Mouse (Mus musculus) myocyte (in vitro differentiated cells): ENCODE results near the gene Ank3.

Source experiments
- CEBPB ChIP-seq: IDR thresholded peaks from 2 replicates; pipeline ENCODE4 v1.6.1; 2011; ENCODE audit warnings: mild to moderate bottlenecking, moderate library complexity; ENCODE audit not compliant: poor library complexity, insufficient read depth, severe bottlenecking
- E2F4 ChIP-seq: IDR thresholded peaks from one replicate; pipeline ENCODE4 v1.6.1; 2011; ENCODE audit warnings: mild to moderate bottlenecking, control low read depth, moderate library complexity; ENCODE audit not compliant: insufficient read depth
- MAX ChIP-seq: IDR thresholded peaks from one replicate; pipeline ENCODE4 v1.6.1; 2011; ENCODE audit warnings: low read depth, mild to moderate bottlenecking, control low read depth
- MYOD1 ChIP-seq, 3 experiments: IDR thresholded peaks; one replicate each; pipeline ENCODE4 v1.6.1; 2011; ENCODE audit warnings: control low read depth in 2 of 3, low read depth in 2 of 3, mild to moderate bottlenecking in 2 of 3, moderate library complexity in 1 of 3; ENCODE audit not compliant: insufficient read length in 2 of 3, control insufficient read depth in 1 of 3
- MYOG ChIP-seq, 3 experiments: IDR thresholded peaks; one replicate each; pipeline ENCODE4 v1.6.1; 2011; ENCODE audit warnings: control low read depth in 2 of 3, low read depth in 2 of 3, mild to moderate bottlenecking in 2 of 3; ENCODE audit not compliant: insufficient read length in 2 of 3, control insufficient read depth in 1 of 3, insufficient read depth in 1 of 3
- POLR2A ChIP-seq: IDR thresholded peaks from one replicate; pipeline ENCODE4 v1.6.1; 2011; ENCODE audit warnings: low read depth, mild to moderate bottlenecking, control low read depth, moderate library complexity; ENCODE audit not compliant: insufficient read length
- POLR2AphosphoS2 ChIP-seq: IDR thresholded peaks from one replicate; pipeline ENCODE4 v1.6.1; 2011; ENCODE audit warnings: low read depth, control low read depth; ENCODE audit not compliant: insufficient read length
- REST ChIP-seq: IDR thresholded peaks from one replicate; pipeline ENCODE4 v1.6.1; 2011; ENCODE audit warnings: mild to moderate bottlenecking, control low read depth, moderate library complexity; ENCODE audit not compliant: insufficient read depth, insufficient read length
- SRF ChIP-seq: IDR thresholded peaks from one replicate; pipeline ENCODE4 v1.6.1; 2011; ENCODE audit warnings: low read depth; ENCODE audit not compliant: control insufficient read depth, insufficient read length
- TCF12 ChIP-seq: IDR thresholded peaks from one replicate; pipeline ENCODE4 v1.6.1; 2011; ENCODE audit warnings: mild to moderate bottlenecking, control low read depth; ENCODE audit not compliant: poor library complexity, insufficient read depth, severe bottlenecking
- TCF3 ChIP-seq: IDR thresholded peaks from one replicate; pipeline ENCODE4 v1.6.1; 2011; ENCODE audit warnings: low read depth, control low read depth; ENCODE audit not compliant: insufficient read length
- USF1 ChIP-seq: IDR thresholded peaks from one replicate; pipeline ENCODE4 v1.6.1; 2011; ENCODE audit warnings: low read depth, mild to moderate bottlenecking, control low read depth, moderate library complexity

- no peak for TF ChIP-seq USF1
- TF ChIP-seq POLR2A: no peak
- TF ChIP-seq MYOG (IDR thresholded peaks at IDR 0.05; ENCODE audit: control insufficient read depth in 1 of 3, insufficient read depth in 1 of 3, insufficient read length in 2 of 3, low read depth in 2 of 3): no peak
- no peak for TF ChIP-seq MYOD1 (IDR thresholded peaks at IDR 0.05; ENCODE audit: control insufficient read depth in 1 of 3, insufficient read length in 2 of 3, low read depth in 2 of 3)
- no peak for TF ChIP-seq E2F4
- TF ChIP-seq MAX: no peak
- TF ChIP-seq TCF12: no peak
- TF ChIP-seq CEBPB: no peak
- TF ChIP-seq REST: no peak
- TF ChIP-seq POLR2AphosphoS2: no peak
- no peak for TF ChIP-seq SRF
- TF ChIP-seq TCF3: no peak
Measured at GRCm38 (mm10) chr10:69859848-69860479, 461.4 kb downstream of the Ank3 start.
